Mouse (Mus musculus) myocyte (in vitro differentiated cells): Measurements from ENCODE around the gene Elob. TPM values are rescaled to one million over a fixed set of nuclear protein-coding genes. Genes with fewer than 3 reads are reported as not detected.
A peak's percentile ranks its signal among the peaks of the same experiment; 100 is the strongest.

ENCODE experiments used
- H3K27me3 ChIP-seq: one replicate; pipeline ENCODE4 v1.6.1; 2011; ENCODE audit not compliant: control insufficient read depth, insufficient read depth, insufficient read length
- H3K36me3 ChIP-seq: one replicate; pipeline ENCODE4 v1.6.1; 2011; ENCODE audit not compliant: control insufficient read depth, insufficient read depth
- H3K4me2 ChIP-seq: one replicate; pipeline ENCODE4 v1.6.1; 2011; ENCODE audit warnings: low read depth, control low read depth
- H3K4me3 ChIP-seq: one replicate; pipeline ENCODE4 v1.5.1; 2011; ENCODE audit warnings: mild to moderate bottlenecking, control low read depth, moderate library complexity
- H3K79me2 ChIP-seq: one replicate; pipeline ENCODE4 v1.6.1; 2011; ENCODE audit not compliant: control insufficient read depth, insufficient read depth
- H3ac ChIP-seq: one replicate; pipeline ENCODE4 v1.6.1; 2011; ENCODE audit not compliant: control insufficient read depth, insufficient read length
- CEBPB ChIP-seq: IDR thresholded peaks from 2 replicates; pipeline ENCODE4 v1.6.1; 2011; ENCODE audit warnings: mild to moderate bottlenecking, moderate library complexity; ENCODE audit not compliant: poor library complexity, insufficient read depth, severe bottlenecking
- E2F4 ChIP-seq: IDR thresholded peaks from one replicate; pipeline ENCODE4 v1.6.1; 2011; ENCODE audit warnings: mild to moderate bottlenecking, control low read depth, moderate library complexity; ENCODE audit not compliant: insufficient read depth
- MAX ChIP-seq: IDR thresholded peaks from one replicate; pipeline ENCODE4 v1.6.1; 2011; ENCODE audit warnings: low read depth, mild to moderate bottlenecking, control low read depth
- MYOD1 ChIP-seq, 3 experiments: IDR thresholded peaks; one replicate each; pipeline ENCODE4 v1.6.1; 2011; ENCODE audit warnings: control low read depth in 2 of 3, low read depth in 2 of 3, mild to moderate bottlenecking in 2 of 3, moderate library complexity in 1 of 3; ENCODE audit not compliant: insufficient read length in 2 of 3, control insufficient read depth in 1 of 3
- MYOG ChIP-seq, 3 experiments: IDR thresholded peaks; one replicate each; pipeline ENCODE4 v1.6.1; 2011; ENCODE audit warnings: control low read depth in 2 of 3, low read depth in 2 of 3, mild to moderate bottlenecking in 2 of 3; ENCODE audit not compliant: insufficient read length in 2 of 3, control insufficient read depth in 1 of 3, insufficient read depth in 1 of 3
- POLR2A ChIP-seq: IDR thresholded peaks from one replicate; pipeline ENCODE4 v1.6.1; 2011; ENCODE audit warnings: low read depth, mild to moderate bottlenecking, control low read depth, moderate library complexity; ENCODE audit not compliant: insufficient read length
- POLR2AphosphoS2 ChIP-seq: IDR thresholded peaks from one replicate; pipeline ENCODE4 v1.6.1; 2011; ENCODE audit warnings: low read depth, control low read depth; ENCODE audit not compliant: insufficient read length
- REST ChIP-seq: IDR thresholded peaks from one replicate; pipeline ENCODE4 v1.6.1; 2011; ENCODE audit warnings: mild to moderate bottlenecking, control low read depth, moderate library complexity; ENCODE audit not compliant: insufficient read depth, insufficient read length
- SRF ChIP-seq: IDR thresholded peaks from one replicate; pipeline ENCODE4 v1.6.1; 2011; ENCODE audit warnings: low read depth; ENCODE audit not compliant: control insufficient read depth, insufficient read length
- TCF12 ChIP-seq: IDR thresholded peaks from one replicate; pipeline ENCODE4 v1.6.1; 2011; ENCODE audit warnings: mild to moderate bottlenecking, control low read depth; ENCODE audit not compliant: poor library complexity, insufficient read depth, severe bottlenecking
- TCF3 ChIP-seq: IDR thresholded peaks from one replicate; pipeline ENCODE4 v1.6.1; 2011; ENCODE audit warnings: low read depth, control low read depth; ENCODE audit not compliant: insufficient read length
- USF1 ChIP-seq: IDR thresholded peaks from one replicate; pipeline ENCODE4 v1.6.1; 2011; ENCODE audit warnings: low read depth, mild to moderate bottlenecking, control low read depth, moderate library complexity
- polyA plus RNA-seq: library from polyadenylated mRNA; unstranded; fragments of >200 nt; fragmentation: generic; extraction: Trizol; gene quantifications from one replicate; pipeline ENCODE4 v1.2.1, GENCODE M21; 2012; ENCODE audit warnings: missing spikeins

Gene Elob
- 986 TPM for polyA plus RNA-seq

DNA sequence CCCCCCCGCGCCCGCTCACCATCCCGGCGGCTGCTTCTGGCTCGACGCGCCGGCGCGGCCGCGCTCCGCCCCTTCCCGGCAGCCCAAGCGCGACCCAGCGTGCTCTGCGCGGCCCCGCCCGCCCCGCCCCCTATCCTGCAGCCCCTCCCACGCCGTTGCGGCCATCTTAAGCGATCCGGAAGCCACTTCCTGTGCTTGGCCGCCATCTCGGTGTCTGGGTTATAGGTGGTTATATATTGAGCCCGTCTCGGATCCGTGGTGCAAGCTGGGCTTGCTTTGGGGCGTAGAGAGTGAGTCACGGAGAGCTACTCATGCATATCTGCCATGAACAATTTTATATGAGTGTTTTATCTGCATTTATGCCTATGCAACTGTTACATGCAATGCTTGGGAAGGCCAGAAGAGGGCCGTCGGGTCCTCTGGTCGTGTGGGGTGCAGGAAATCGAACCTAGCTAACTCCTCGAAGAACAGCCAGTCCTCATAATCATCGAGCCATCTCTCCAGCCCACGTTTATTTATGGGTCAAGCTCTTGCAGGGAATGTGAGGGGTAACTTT is at the start of gene Elob:
Gene Elob, minus strand, starts transcription at position 73 of the 556 bp plus-strand sequence.
- peaks cover 23% of the 10 kb centered on the region for H3K36me3 ChIP-seq
- no peaks in the 10 kb centered on the region for H3K27me3 ChIP-seq
- TF ChIP-seq E2F4, result no peak
- peak; percentile 51 for TF ChIP-seq POLR2A
- peak within 1 kb of the TSS; percentile 87 for H3K4me2 ChIP-seq
- peak within 1 kb of the TSS; percentile 77 for H3K4me3 ChIP-seq
- H3K79me2 ChIP-seq, result peaks cover 28% of the 10 kb centered on the region
- H3ac ChIP-seq, result peak within 1 kb of the TSS; percentile 72

DNA sequence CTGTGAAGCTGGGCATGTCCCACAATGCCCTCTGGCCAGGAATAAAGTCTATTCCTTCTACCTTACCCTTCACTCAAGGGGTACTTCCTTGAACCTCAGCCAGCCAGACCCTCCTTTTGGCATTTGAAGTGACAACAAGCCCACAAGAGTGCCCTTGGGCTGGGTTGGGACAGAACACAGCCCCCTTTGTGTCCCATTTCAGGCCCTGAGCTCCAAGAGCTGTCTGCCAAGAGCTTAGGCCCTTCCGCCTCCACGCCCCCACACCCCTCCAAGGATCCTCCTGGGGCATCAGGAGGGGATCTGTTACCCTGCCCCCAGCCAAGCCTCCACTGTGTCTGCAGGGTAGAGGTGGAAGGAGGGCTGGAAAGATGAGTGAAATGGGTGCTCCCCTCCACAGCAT is 48.2 kb upstream of the Elob start:
- no peak overlapping the region for H3ac ChIP-seq
- no peak for TF ChIP-seq MAX
- no peak for TF ChIP-seq MYOD1 (IDR thresholded peaks at IDR 0.05; ENCODE audit: control insufficient read depth in 1 of 3, insufficient read length in 2 of 3, low read depth in 2 of 3)
- TF ChIP-seq USF1, result no peak
- TF ChIP-seq E2F4, result no peak
- no peak for TF ChIP-seq POLR2A
- no peak for TF ChIP-seq SRF
- TF ChIP-seq MYOG (IDR thresholded peaks at IDR 0.05; ENCODE audit: control insufficient read depth in 1 of 3, insufficient read depth in 1 of 3, insufficient read length in 2 of 3, low read depth in 2 of 3), result no peak
- no peak for TF ChIP-seq CEBPB
- TF ChIP-seq TCF12, result no peak
- no peak for TF ChIP-seq TCF3
- no peak for TF ChIP-seq REST
- TF ChIP-seq POLR2AphosphoS2, result no peak
- no peaks in the 10 kb centered on the region for H3K36me3 ChIP-seq
- no peak overlapping the region for H3K4me3 ChIP-seq
- no peak overlapping the region for H3K4me2 ChIP-seq
- H3K27me3 ChIP-seq, result peaks cover 16% of the 10 kb centered on the region
- no peaks in the 10 kb centered on the region for H3K79me2 ChIP-seq

- no peak overlapping the region for H3ac ChIP-seq
- TF ChIP-seq TCF3 (no peak), POLR2A (no peak), MAX (no peak), E2F4 (no peak), REST (no peak), MYOD1 (IDR thresholded peaks at IDR 0.05; ENCODE audit: control insufficient read depth in 1 of 3, insufficient read length in 2 of 3, low read depth in 2 of 3) (no peak), MYOG (IDR thresholded peaks at IDR 0.05; ENCODE audit: control insufficient read depth in 1 of 3, insufficient read depth in 1 of 3, insufficient read length in 2 of 3, low read depth in 2 of 3) (no peak), POLR2AphosphoS2 (no peak), SRF (no peak), TCF12 (no peak), CEBPB (no peak), USF1 (no peak)
- H3K79me2 ChIP-seq, result no peaks in the 10 kb centered on the region
- H3K27me3 ChIP-seq, result peaks cover 16% of the 10 kb centered on the region
- H3K36me3 ChIP-seq, result no peaks in the 10 kb centered on the region
- no peak overlapping the region for H3K4me2 ChIP-seq
- no peak overlapping the region for H3K4me3 ChIP-seq
Observed at GRCm38 (mm10) chr17:23876741-23877140, 47.8 kb upstream of the Elob start.

DNA sequence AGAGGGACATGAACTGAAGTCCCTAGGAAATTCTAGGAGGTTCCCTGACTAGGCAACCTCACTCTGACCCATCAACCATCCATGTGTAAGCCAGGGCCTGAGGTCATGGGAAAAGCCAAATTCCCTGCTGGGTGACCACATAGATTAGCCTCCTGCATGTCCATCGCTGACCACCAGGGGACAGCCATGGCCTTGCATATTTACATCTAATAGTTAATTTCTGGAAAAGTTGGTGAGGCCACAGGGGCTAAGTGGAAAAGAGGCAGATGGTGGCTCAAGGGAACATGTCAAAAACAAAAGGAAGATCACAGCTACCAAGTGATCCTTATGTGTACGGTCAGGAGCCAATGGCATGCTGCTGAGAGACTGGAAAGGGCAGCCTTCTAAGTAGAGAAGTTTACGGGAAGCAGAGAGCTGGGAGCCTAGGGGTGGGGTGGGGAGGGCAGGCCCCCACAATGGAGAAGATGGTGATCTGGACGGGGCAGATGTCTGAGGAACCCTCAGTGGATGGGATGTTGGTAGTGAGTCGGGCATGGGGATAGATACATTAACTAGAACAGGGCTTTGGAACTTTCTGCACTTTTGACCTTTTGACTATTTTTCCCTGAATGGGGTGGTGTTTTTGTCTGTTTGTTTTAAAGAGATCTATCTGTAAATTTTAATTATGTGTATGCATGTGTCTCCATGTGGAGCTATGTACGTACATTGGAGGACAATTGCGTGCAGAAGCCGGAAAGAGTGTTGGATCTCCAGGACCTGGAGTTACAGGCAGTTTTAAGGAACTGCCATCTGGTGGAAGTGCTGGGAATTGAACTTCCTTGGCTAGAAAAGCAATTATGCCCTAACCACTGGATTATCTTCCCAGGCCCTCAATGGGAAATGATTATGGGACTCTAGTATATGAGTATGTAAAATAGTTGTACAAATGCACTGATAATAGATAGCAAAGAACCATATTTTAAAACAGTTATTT is 45.2 kb upstream of the Elob start:
- Histone ChIP-seq H3K36me3 (no peaks in the 10 kb centered on the region), H3K27me3 (peaks cover 24% of the 10 kb centered on the region)
- TF ChIP-seq E2F4 (no peak), USF1 (no peak), TCF3 (no peak), POLR2A (no peak), REST (no peak), POLR2AphosphoS2 (no peak), CEBPB (no peak), MYOD1 (IDR thresholded peaks at IDR 0.05; ENCODE audit: control insufficient read depth in 1 of 3, insufficient read length in 2 of 3, low read depth in 2 of 3) (no peak), TCF12 (no peak), MYOG (IDR thresholded peaks at IDR 0.05; ENCODE audit: control insufficient read depth in 1 of 3, insufficient read depth in 1 of 3, insufficient read length in 2 of 3, low read depth in 2 of 3) (no peak), SRF (no peak), MAX (no peak)

More for the DNA sequence above, 45.2 kb upstream of the Elob start:
- H3K4me3 ChIP-seq, result no peak overlapping the region
- H3ac ChIP-seq, result no peak overlapping the region
- no peak overlapping the region for H3K4me2 ChIP-seq
- H3K79me2 ChIP-seq, result no peaks in the 10 kb centered on the region
